Mouse (Mus musculus) neural tube, embryonic 11.5 days (tissue): ENCODE data around the gene Mtus2. TPM values are rescaled to one million over a fixed set of nuclear protein-coding genes. Genes with fewer than 3 reads are reported as not detected.

Source experiments
- ATAC-seq: fragments of 200-750 bp; cut with Nextera tagmentation; 2 replicates; pipeline ENCODE4 v1.8.0; 2017; ENCODE audit warnings: moderate number of reproducible peaks, mild to moderate bottlenecking, moderate TSS enrichment, moderate library complexity; ENCODE audit not compliant: insufficient read depth, low FRiP score, low TSS enrichment
- DNase-seq: peaks from one replicate; pipeline ENCODE4 v3.0.0-alpha.2; 2015; ENCODE audit warnings: low spot score
- H3K27ac ChIP-seq: fragments of 300-500 bp; sonication (generic); 2 replicates; pipeline ENCODE4 v1.5.1; 2014; ENCODE audit warnings: low read depth, mild to moderate bottlenecking, low read length
- H3K27me3 ChIP-seq: fragments of 300-500 bp; sonication (generic); 2 replicates; pipeline ENCODE4 v1.6.1; 2014; ENCODE audit warnings: mild to moderate bottlenecking, low read length, mixed read lengths; ENCODE audit not compliant: control insufficient read depth, insufficient read depth
- H3K36me3 ChIP-seq: fragments of 300-500 bp; sonication (generic); 2 replicates; pipeline ENCODE4 v1.6.1; 2014; ENCODE audit warnings: mild to moderate bottlenecking, low read length, moderate library complexity, mixed read lengths; ENCODE audit not compliant: control insufficient read depth, insufficient read depth
- H3K4me1 ChIP-seq: fragments of 300-500 bp; sonication (generic); 2 replicates; pipeline ENCODE4 v1.6.1; 2014; ENCODE audit warnings: low read length, mixed read lengths; ENCODE audit not compliant: control insufficient read depth, insufficient read depth
- H3K4me2 ChIP-seq: fragments of 300-500 bp; sonication (generic); 2 replicates; pipeline ENCODE4 v1.6.1; 2014; ENCODE audit warnings: low read depth, mild to moderate bottlenecking, moderate library complexity
- H3K4me3 ChIP-seq: fragments of 300-500 bp; sonication (generic); 2 replicates; pipeline ENCODE4 v1.5.1; 2014; ENCODE audit warnings: low read depth, low read length
- H3K9ac ChIP-seq: fragments of 300-500 bp; sonication (generic); 2 replicates; pipeline ENCODE4 v1.6.1; 2014; ENCODE audit warnings: mild to moderate bottlenecking, low read length
- H3K9me3 ChIP-seq: fragments of 300-500 bp; sonication (generic); 2 replicates; pipeline ENCODE4 v1.6.1; 2016; ENCODE audit warnings: low read length; ENCODE audit not compliant: control insufficient read depth
- WGBS: fragments of 180-500 bp; shearing (Covaris S2); extraction: QIAGEN DNeasy Blood & Tissue Kit; methylation state at CpG from one replicate; pipeline ENCODE4 v1.1.7; 2014; 5-methylcytosine and 5-hydroxymethylcytosine counted together
- polyA plus RNA-seq: library from polyadenylated mRNA; unstranded; fragments of >200 nt; fragmentation: Nextera tagmentation; extraction: Ambion mirVana; gene quantifications from 2 replicates; pipeline ENCODE4 v1.2.1, GENCODE M21; 2014

Mtus2 gene
- polyA plus RNA-seq, 1 experiment from 2014 or later: 27.5 TPM

- Histone ChIP-seq H3K27ac (no peak overlapping the region), H3K36me3 (no peaks in the 10 kb centered on the region), H3K4me3 (no peak overlapping the region), H3K9me3 (no peaks in the 10 kb centered on the region), H3K4me2 (no peak overlapping the region), H3K27me3 (no peaks in the 10 kb centered on the region), H3K4me1 (no peaks in the 10 kb centered on the region), H3K9ac (no peak overlapping the region)
- DNase-seq (no peak), ATAC-seq (no peak)
- 84% methylated on average over 5 of the region's 5 CpGs for WGBS
These were observed 55.0 kb downstream of the Mtus2 start for GRCm38 (mm10) chr5:148012156-148012555.

GRCm38 (mm10) chr5:148014133-148014854 lies 57.2 kb downstream of the Mtus2 start:
- ATAC-seq (no peak), DNase-seq (no peak)
- WGBS: 87% methylated on average over 6 of the region's 6 CpGs
- H3K27me3 ChIP-seq: no peaks in the 10 kb centered on the region
- no peak overlapping the region for H3K4me2 ChIP-seq
- H3K9ac ChIP-seq: no peak overlapping the region
- no peaks in the 10 kb centered on the region for H3K4me1 ChIP-seq
- H3K4me3 ChIP-seq: no peak overlapping the region
- no peaks in the 10 kb centered on the region for H3K9me3 ChIP-seq
- H3K27ac ChIP-seq: no peak overlapping the region
- H3K36me3 ChIP-seq: no peaks in the 10 kb centered on the region

- DNase-seq (no peak), ATAC-seq (no peak)
- Histone ChIP-seq H3K36me3 (no peaks in the 10 kb centered on the region), H3K9ac (no peak overlapping the region), H3K27ac (no peak overlapping the region), H3K4me2 (no peak overlapping the region), H3K4me3 (no peak overlapping the region), H3K9me3 (no peaks in the 10 kb centered on the region), H3K4me1 (no peaks in the 10 kb centered on the region), H3K27me3 (no peaks in the 10 kb centered on the region)
- WGBS: 90% methylated on average over 8 of the region's 8 CpGs
These were observed 58.3 kb downstream of the Mtus2 start for GRCm38 (mm10) chr5:148015383-148015782.

- Histone ChIP-seq H3K27me3 (no peaks in the 10 kb centered on the region), H3K9ac (no peak overlapping the region), H3K9me3 (no peaks in the 10 kb centered on the region), H3K4me3 (no peak overlapping the region), H3K4me2 (no peak overlapping the region), H3K27ac (no peak overlapping the region), H3K36me3 (no peaks in the 10 kb centered on the region), H3K4me1 (no peaks in the 10 kb centered on the region)
- no peak for ATAC-seq
- 91% methylated on average over 11 of the region's 11 CpGs for WGBS
- DNase-seq: no peak
These were observed 60.3 kb downstream of the Mtus2 start for GRCm38 (mm10) chr5:148017371-148017770.

- no peak overlapping the region for H3K27ac ChIP-seq
- no peak for ATAC-seq
- no peaks in the 10 kb centered on the region for H3K9me3 ChIP-seq
- H3K36me3 ChIP-seq: no peaks in the 10 kb centered on the region
- no peak overlapping the region for H3K9ac ChIP-seq
- H3K4me1 ChIP-seq: no peaks in the 10 kb centered on the region
- no peak overlapping the region for H3K4me2 ChIP-seq
- no peak overlapping the region for H3K4me3 ChIP-seq
- WGBS: 88% methylated on average over 4 of the region's 4 CpGs
- no peak for DNase-seq
- no peaks in the 10 kb centered on the region for H3K27me3 ChIP-seq
These were observed 65.7 kb downstream of the Mtus2 start for GRCm38 (mm10) chr5:148022784-148023183.

- H3K4me3 ChIP-seq: no peak overlapping the region
- ATAC-seq: peak; percentile 84
These were observed 69.6 kb downstream of the Mtus2 start for GRCm38 (mm10) chr5:148026401-148027349.

GRCm38 (mm10) chr5:148027985-148028384 lies 70.9 kb downstream of the Mtus2 start:
- no peak overlapping the region for H3K27ac ChIP-seq
- 66% methylated on average over 13 of the region's 13 CpGs for WGBS
- H3K4me2 ChIP-seq: no peak overlapping the region

More at GRCm38 (mm10) chr5:148026401-148027349, 69.6 kb downstream of the Mtus2 start:
- no peaks in the 10 kb centered on the region for H3K36me3 ChIP-seq
- H3K9ac ChIP-seq: no peak overlapping the region
- 45% methylated on average over 26 of the region's 26 CpGs for WGBS
- no peaks in the 10 kb centered on the region for H3K27me3 ChIP-seq
- DNase-seq: peak; percentile 72
- H3K27ac ChIP-seq: peak overlapping the region; percentile 31; the same call in 1 of the 2 replicates
- H3K4me1 ChIP-seq: no peaks in the 10 kb centered on the region
- H3K9me3 ChIP-seq: no peaks in the 10 kb centered on the region
- H3K4me2 ChIP-seq: peak overlapping the region; percentile 15

GRCm38 (mm10) chr5:148041661-148042060 lies 84.5 kb downstream of the Mtus2 start:
- no peaks in the 10 kb centered on the region for H3K9me3 ChIP-seq
- H3K4me3 ChIP-seq: no peak overlapping the region
- WGBS: 91% methylated on average over 7 of the region's 7 CpGs
- no peaks in the 10 kb centered on the region for H3K27me3 ChIP-seq
- no peak for ATAC-seq
- H3K36me3 ChIP-seq: no peaks in the 10 kb centered on the region
- H3K4me2 ChIP-seq: no peak overlapping the region
- H3K27ac ChIP-seq: no peak overlapping the region
- no peak overlapping the region for H3K9ac ChIP-seq
- no peak for DNase-seq
- H3K4me1 ChIP-seq: no peaks in the 10 kb centered on the region

More at GRCm38 (mm10) chr5:148027985-148028384, 70.9 kb downstream of the Mtus2 start:
- no peak overlapping the region for H3K4me3 ChIP-seq
- H3K4me1 ChIP-seq: no peaks in the 10 kb centered on the region
- H3K9ac ChIP-seq: no peak overlapping the region
- H3K27me3 ChIP-seq: no peaks in the 10 kb centered on the region
- no peak for DNase-seq
- ATAC-seq: no peak
- H3K36me3 ChIP-seq: no peaks in the 10 kb centered on the region
- H3K9me3 ChIP-seq: no peaks in the 10 kb centered on the region
